Mouse (Mus musculus): ENCODE results near the gene Cab39. TPM values are rescaled to one million over a fixed set of nuclear protein-coding genes. Genes with fewer than 3 reads are reported as not detected.
"Not testable (repeated sequence)": the region's sequence is repeated elsewhere in the genome, so short reads cannot be mapped to it uniquely, and the experiment has no call there.

The Cab39 gene
- polyA plus RNA-seq, 1 experiment from 2014 or later = 21.9 TPM

GRCm38 (mm10) chr1:85791476-85791875 is 1.8 kb upstream of the Cab39 start:
- no peak overlapping the region for H3K4me3 ChIP-seq
- 85% methylated on average over 3 of the region's 3 CpGs for WGBS
- no peak overlapping the region for H3K4me2 ChIP-seq
- H3K27me3 ChIP-seq = no peaks in the 10 kb centered on the region
- H3K27ac ChIP-seq = no peak overlapping the region
- ATAC-seq (replicated peaks; ENCODE audit: insufficient number of reproducible peaks, insufficient read depth, low FRiP score, low read depth) = no peak
- no peak overlapping the region for H3K9ac ChIP-seq
- peaks cover 8% of the 10 kb centered on the region for H3K4me1 ChIP-seq (replicated peaks)
- no peaks in the 10 kb centered on the region for H3K9me3 ChIP-seq (replicated peaks)
- no peaks in the 10 kb centered on the region for H3K36me3 ChIP-seq

- Histone ChIP-seq H3K9me3 (replicated peaks) (no peaks in the 10 kb centered on the region), H3K4me3 (peak overlapping the region; percentile 94), H3K4me1 (replicated peaks) (peaks cover 14% of the 10 kb centered on the region), H3K4me2 (peak overlapping the region; percentile 73), H3K9ac (peak overlapping the region; percentile 98), H3K27me3 (no peaks in the 10 kb centered on the region), H3K27ac (peak overlapping the region; percentile 95), H3K36me3 (no peaks in the 10 kb centered on the region)
- ATAC-seq (replicated peaks; ENCODE audit: insufficient number of reproducible peaks, insufficient read depth, low FRiP score, low read depth) = peak; percentile 15; the same call in 1 of the 2 replicates
- under 1% methylated on average over 38 of the region's 38 CpGs for WGBS
Observed at GRCm38 (mm10) chr1:85794106-85794771, 998 bp downstream of the Cab39 start.

- ATAC-seq (replicated peaks; ENCODE audit: insufficient number of reproducible peaks, insufficient read depth, low FRiP score, low read depth) = no peak
- Histone ChIP-seq H3K27ac (no peak overlapping the region), H3K4me3 (no peak overlapping the region)
Observed at GRCm38 (mm10) chr1:85795196-85795595, 2.0 kb downstream of the Cab39 start.

GRCm38 (mm10) chr1:85799776-85800175 is 6.5 kb downstream of the Cab39 start:
- 65% methylated on average over 1 of the region's 1 CpGs for WGBS
- no peak overlapping the region for H3K9ac ChIP-seq
- H3K9me3 ChIP-seq (replicated peaks) = no peaks in the 10 kb centered on the region
- no peak for ATAC-seq (replicated peaks; ENCODE audit: insufficient number of reproducible peaks, insufficient read depth, low FRiP score, low read depth)
- no peak overlapping the region for H3K4me2 ChIP-seq
- no peak overlapping the region for H3K4me3 ChIP-seq
- H3K27ac ChIP-seq = no peak overlapping the region
- H3K36me3 ChIP-seq = no peaks in the 10 kb centered on the region
- no peaks in the 10 kb centered on the region for H3K27me3 ChIP-seq
- peaks cover 20% of the 10 kb centered on the region for H3K4me1 ChIP-seq (replicated peaks)

More at GRCm38 (mm10) chr1:85795196-85795595, 2.0 kb downstream of the Cab39 start:
- H3K27me3 ChIP-seq = no peaks in the 10 kb centered on the region
- H3K9me3 ChIP-seq (replicated peaks) = no peaks in the 10 kb centered on the region
- H3K4me2 ChIP-seq = peak overlapping the region; percentile 36; the same call in 1 of the 2 replicates
- peaks cover 17% of the 10 kb centered on the region for H3K4me1 ChIP-seq (replicated peaks)
- H3K9ac ChIP-seq = no peak overlapping the region
- H3K36me3 ChIP-seq = no peaks in the 10 kb centered on the region
- 37% methylated on average over 3 of the region's 3 CpGs for WGBS

GRCm38 (mm10) chr1:85802517-85802916 is 9.3 kb downstream of the Cab39 start:
- Histone ChIP-seq H3K4me2 (no peak overlapping the region), H3K27me3 (no peaks in the 10 kb centered on the region), H3K4me1 (replicated peaks) (peaks cover 15% of the 10 kb centered on the region), H3K9ac (no peak overlapping the region), H3K36me3 (no peaks in the 10 kb centered on the region), H3K4me3 (no peak overlapping the region), H3K9me3 (replicated peaks) (no peaks in the 10 kb centered on the region), H3K27ac (no peak overlapping the region)
- ATAC-seq (replicated peaks; ENCODE audit: insufficient number of reproducible peaks, insufficient read depth, low FRiP score, low read depth) = no peak
- WGBS = 89% methylated on average over 1 of the region's 1 CpGs

- H3K9ac ChIP-seq = no peak overlapping the region
- no peaks in the 10 kb centered on the region for H3K36me3 ChIP-seq
- WGBS = 83% methylated on average over 8 of the region's 8 CpGs
- H3K4me2 ChIP-seq = no peak overlapping the region
- H3K27ac ChIP-seq = no peak overlapping the region
- peaks cover 17% of the 10 kb centered on the region for H3K4me1 ChIP-seq (replicated peaks)
- no peak for ATAC-seq (replicated peaks; ENCODE audit: insufficient number of reproducible peaks, insufficient read depth, low FRiP score, low read depth)
- no peak overlapping the region for H3K4me3 ChIP-seq
- no peaks in the 10 kb centered on the region for H3K9me3 ChIP-seq (replicated peaks)
- H3K27me3 ChIP-seq = no peaks in the 10 kb centered on the region
Observed at GRCm38 (mm10) chr1:85804551-85804950, 11.3 kb downstream of the Cab39 start.

- WGBS = 56% methylated on average over 4 of the region's 4 CpGs
- Histone ChIP-seq H3K4me1 (replicated peaks) (peaks cover 48% of the 10 kb centered on the region), H3K9me3 (replicated peaks) (no peaks in the 10 kb centered on the region), H3K27ac (peak overlapping the region; percentile 73; the same call in 1 of the 2 replicates), H3K4me2 (no peak overlapping the region), H3K27me3 (no peaks in the 10 kb centered on the region), H3K4me3 (no peak overlapping the region), H3K36me3 (no peaks in the 10 kb centered on the region), H3K9ac (no peak overlapping the region)
- no peak for ATAC-seq (replicated peaks; ENCODE audit: insufficient number of reproducible peaks, insufficient read depth, low FRiP score, low read depth)
Observed at GRCm38 (mm10) chr1:85809256-85809655, 16.0 kb downstream of the Cab39 start.

- Histone ChIP-seq H3K4me2 (no peak overlapping the region), H3K36me3 (no peaks in the 10 kb centered on the region), H3K4me3 (no peak overlapping the region), H3K27ac (peak overlapping the region; percentile 73), H3K9me3 (replicated peaks) (no peaks in the 10 kb centered on the region), H3K27me3 (no peaks in the 10 kb centered on the region), H3K9ac (no peak overlapping the region), H3K4me1 (replicated peaks) (peaks cover 46% of the 10 kb centered on the region)
- no peak for ATAC-seq (replicated peaks; ENCODE audit: insufficient number of reproducible peaks, insufficient read depth, low FRiP score, low read depth)
- 44% methylated on average over 2 of the region's 2 CpGs for WGBS
Observed at GRCm38 (mm10) chr1:85810343-85810742, 17.1 kb downstream of the Cab39 start.

- no peaks in the 10 kb centered on the region for H3K27me3 ChIP-seq
- peaks cover 46% of the 10 kb centered on the region for H3K4me1 ChIP-seq (replicated peaks)
- H3K9ac ChIP-seq = no peak overlapping the region
- H3K4me2 ChIP-seq = no peak overlapping the region
- no peaks in the 10 kb centered on the region for H3K9me3 ChIP-seq (replicated peaks)
- 82% methylated on average over 2 of the region's 2 CpGs for WGBS
- H3K4me3 ChIP-seq = no peak overlapping the region
- H3K36me3 ChIP-seq = no peaks in the 10 kb centered on the region
- H3K27ac ChIP-seq = peak overlapping the region; percentile 70
- ATAC-seq (replicated peaks; ENCODE audit: insufficient number of reproducible peaks, insufficient read depth, low FRiP score, low read depth) = no peak
Observed at GRCm38 (mm10) chr1:85810787-85811186, 17.5 kb downstream of the Cab39 start.

- not testable (repeated sequence) for H3K9me3 ChIP-seq (replicated peaks); H3K27me3 ChIP-seq; H3K9ac ChIP-seq; H3K27ac ChIP-seq; H3K4me3 ChIP-seq; H3K4me2 ChIP-seq; ATAC-seq (replicated peaks; ENCODE audit: insufficient number of reproducible peaks, insufficient read depth, low FRiP score, low read depth)
- peaks cover 12% of the 10 kb centered on the region for H3K36me3 ChIP-seq
- peaks cover 43% of the 10 kb centered on the region for H3K4me1 ChIP-seq (replicated peaks)
Observed at GRCm38 (mm10) chr1:85814213-85814612, 21.0 kb downstream of the Cab39 start.

GRCm38 (mm10) chr1:85818121-85818520 is 24.9 kb downstream of the Cab39 start:
- H3K4me3 ChIP-seq = no peak overlapping the region
- no peak for ATAC-seq (replicated peaks; ENCODE audit: insufficient number of reproducible peaks, insufficient read depth, low FRiP score, low read depth)
- H3K27ac ChIP-seq = no peak overlapping the region
- 87% methylated on average over 6 of the region's 6 CpGs for WGBS
- peaks cover 26% of the 10 kb centered on the region for H3K36me3 ChIP-seq
- no peaks in the 10 kb centered on the region for H3K9me3 ChIP-seq (replicated peaks)
- H3K27me3 ChIP-seq = no peaks in the 10 kb centered on the region
- no peak overlapping the region for H3K9ac ChIP-seq
- peaks cover 28% of the 10 kb centered on the region for H3K4me1 ChIP-seq (replicated peaks)
- no peak overlapping the region for H3K4me2 ChIP-seq

GRCm38 (mm10) chr1:85819695-85820094 is 26.5 kb downstream of the Cab39 start:
- no peak overlapping the region for H3K4me2 ChIP-seq
- no peaks in the 10 kb centered on the region for H3K9me3 ChIP-seq (replicated peaks)
- H3K4me3 ChIP-seq = no peak overlapping the region
- H3K27ac ChIP-seq = no peak overlapping the region
- WGBS = 98% methylated on average over 1 of the region's 1 CpGs
- H3K36me3 ChIP-seq = peaks cover 30% of the 10 kb centered on the region
- no peaks in the 10 kb centered on the region for H3K27me3 ChIP-seq
- ATAC-seq (replicated peaks; ENCODE audit: insufficient number of reproducible peaks, insufficient read depth, low FRiP score, low read depth) = no peak
- H3K4me1 ChIP-seq (replicated peaks) = peaks cover 25% of the 10 kb centered on the region
- no peak overlapping the region for H3K9ac ChIP-seq

All from heart, embryonic 15.5 days (tissue).